Mouse (Mus musculus) fibroblast of lung, adult 2 months (primary cell): Measurements from ENCODE around the gene Coro1b.
"Not testable (repeated sequence)": the region's sequence is repeated elsewhere in the genome, so short reads cannot be mapped to it uniquely, and the experiment has no call there.

Experiments
- DNase-seq: peaks from one replicate; pipeline ENCODE4 v3.0.0-alpha.2; 2011; ENCODE audit warnings: low read depth

The Coro1b gene

DNA sequence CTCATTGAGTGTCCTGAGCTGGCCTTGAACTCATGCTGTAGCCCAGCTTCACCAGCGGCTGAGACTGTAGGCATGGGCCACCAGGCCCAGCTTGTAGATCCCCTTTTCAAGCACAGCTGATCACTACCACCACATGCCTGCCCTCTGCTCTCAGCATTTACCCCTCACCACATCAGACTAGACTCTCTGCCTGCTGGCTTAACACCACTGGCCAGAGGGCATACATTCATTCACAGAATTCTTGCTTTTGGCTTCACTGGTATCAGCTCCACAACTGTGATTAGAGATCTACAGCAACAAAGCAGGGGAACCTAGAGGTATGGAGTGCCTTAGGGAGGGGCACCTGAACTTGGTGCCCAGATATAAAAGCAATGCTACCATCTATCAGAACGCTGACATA is 27.9 kb upstream of the Coro1b start:
- DNase-seq: no peak

DNA sequence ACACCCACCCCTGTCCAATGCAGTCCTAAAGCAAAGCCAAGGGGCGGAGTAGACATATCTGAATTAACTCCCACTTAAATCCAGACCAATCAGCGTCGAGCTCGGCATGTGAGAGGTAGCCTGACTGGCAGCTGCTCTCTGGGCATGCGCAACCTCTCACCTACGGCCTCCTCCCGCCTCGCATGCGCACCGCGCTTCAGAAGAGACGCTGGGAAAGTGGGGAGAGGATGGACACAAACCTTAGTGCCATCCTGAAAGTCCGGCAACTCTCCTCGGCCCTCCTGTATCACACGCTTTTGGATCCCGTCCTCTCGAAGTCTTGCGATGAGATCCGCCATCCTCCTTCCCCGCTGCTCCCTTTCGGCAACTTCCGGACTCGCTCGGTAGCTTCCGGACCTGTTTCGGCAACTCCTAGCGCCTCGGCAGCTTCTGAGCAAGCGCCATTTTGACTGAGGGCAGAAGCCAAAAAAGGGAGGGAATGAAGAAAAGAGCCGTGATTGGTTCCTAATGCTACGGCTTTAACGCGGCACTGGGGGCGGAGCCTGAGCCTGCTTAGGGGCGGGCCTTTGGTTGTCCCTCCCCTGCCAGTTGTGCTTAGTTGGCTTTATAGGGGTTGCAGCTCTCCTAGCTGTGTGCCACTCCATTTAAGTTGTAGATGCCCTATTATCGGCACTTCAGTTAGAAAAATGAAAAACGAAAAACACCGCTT is 27.2 kb upstream of the Coro1b start:
- DNase-seq: peak; percentile 99

DNA sequence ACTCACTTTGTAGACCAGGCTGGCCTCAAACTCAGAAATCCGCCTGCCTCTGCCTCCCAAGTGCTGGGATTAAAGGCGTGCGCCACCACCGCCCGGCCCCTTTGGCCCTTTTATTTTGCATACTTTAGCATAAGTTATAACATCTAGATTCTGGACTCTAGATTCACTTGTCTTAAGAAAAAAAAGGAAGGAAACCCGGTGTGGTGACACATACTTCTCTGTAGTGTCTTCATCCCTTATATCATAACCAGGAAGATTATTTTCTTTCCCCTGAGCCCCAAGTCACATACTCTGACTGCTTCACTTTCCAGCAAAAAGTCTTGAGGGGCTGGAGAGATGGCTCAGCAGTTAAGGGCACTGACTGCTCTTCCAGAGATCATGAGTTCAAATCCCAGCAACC is 26.5 kb upstream of the Coro1b start:
- DNase-seq: not testable (repeated sequence)

DNA sequence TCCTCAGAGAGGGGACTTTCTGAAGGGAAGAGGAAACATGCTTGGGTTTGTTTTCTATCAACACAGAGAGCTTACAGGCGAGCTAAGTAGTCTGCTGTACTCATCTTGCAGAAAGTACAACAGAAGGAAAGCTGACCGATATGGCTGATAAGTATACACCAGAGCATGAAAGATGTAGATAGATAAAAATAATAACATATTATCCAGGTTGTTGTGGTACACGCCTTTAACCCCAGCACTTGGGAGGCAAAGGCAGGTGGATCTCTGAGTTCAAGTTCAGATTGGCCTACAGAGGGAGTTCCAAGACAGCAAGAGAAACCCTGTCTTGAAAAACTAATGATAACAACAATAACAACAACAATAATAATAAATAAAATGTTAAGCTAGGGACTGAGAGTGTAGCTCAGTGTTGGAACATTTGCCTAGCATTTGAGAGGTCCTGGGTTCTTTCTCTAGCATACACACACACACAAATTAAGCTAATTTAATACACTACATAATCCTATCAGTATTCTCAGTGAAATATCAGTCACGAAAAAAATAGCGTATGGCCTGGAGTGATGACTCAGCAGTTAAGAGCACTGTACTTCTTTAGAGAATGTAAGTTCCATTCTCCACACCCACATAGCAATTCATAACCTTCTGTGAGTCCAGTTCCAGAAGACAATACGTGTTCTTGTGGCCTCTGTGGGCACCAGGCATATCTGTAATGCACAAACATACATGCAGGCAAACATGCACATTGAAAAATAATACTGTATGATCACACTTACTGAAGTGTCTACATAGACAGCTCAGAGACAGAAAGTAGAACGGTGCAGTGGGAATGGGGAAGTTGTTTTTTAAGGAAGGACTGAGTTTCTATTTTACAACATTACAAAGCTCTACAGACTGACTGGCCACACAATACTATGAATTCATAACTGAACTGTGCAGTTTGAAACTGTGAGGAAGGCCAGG is 25.7 kb upstream of the Coro1b start:
- no peak for DNase-seq

DNA sequence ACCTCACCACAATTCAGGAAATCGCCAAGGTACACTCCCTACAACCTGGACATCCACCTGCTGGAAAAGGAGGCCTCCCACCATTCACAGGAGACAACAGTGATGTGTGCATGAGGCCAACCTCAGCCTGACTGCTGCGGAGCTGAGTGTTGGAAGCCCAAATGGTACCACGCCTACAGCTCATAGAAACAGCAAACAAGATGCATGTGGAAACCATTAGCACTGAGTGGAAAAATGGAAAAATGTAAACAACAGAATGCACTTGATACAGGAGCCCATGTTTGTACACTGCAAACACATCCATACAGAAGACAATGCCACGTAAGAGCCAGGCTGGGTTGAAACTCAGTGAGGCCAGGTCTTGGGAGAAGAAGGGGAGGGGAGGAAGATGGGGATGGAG is 24.0 kb upstream of the Coro1b start:
- DNase-seq: no peak

DNA sequence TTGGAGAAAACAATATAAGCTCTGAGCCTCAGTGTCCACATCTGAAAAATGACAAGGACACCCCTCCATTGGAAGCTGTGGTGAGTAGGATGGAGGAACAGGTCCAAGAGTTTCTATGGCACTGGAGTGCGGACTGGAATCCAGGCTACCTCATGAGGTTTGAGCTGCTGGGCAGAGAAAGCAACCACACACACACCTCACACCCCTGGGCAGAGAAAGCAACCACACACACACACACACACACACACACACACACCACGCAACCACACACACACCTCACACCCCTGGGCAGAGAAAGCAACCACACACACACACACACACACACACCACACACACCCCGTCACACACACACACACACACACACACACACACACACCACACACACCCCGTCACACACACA is 23.2 kb upstream of the Coro1b start:
- not testable (repeated sequence) for DNase-seq

DNA sequence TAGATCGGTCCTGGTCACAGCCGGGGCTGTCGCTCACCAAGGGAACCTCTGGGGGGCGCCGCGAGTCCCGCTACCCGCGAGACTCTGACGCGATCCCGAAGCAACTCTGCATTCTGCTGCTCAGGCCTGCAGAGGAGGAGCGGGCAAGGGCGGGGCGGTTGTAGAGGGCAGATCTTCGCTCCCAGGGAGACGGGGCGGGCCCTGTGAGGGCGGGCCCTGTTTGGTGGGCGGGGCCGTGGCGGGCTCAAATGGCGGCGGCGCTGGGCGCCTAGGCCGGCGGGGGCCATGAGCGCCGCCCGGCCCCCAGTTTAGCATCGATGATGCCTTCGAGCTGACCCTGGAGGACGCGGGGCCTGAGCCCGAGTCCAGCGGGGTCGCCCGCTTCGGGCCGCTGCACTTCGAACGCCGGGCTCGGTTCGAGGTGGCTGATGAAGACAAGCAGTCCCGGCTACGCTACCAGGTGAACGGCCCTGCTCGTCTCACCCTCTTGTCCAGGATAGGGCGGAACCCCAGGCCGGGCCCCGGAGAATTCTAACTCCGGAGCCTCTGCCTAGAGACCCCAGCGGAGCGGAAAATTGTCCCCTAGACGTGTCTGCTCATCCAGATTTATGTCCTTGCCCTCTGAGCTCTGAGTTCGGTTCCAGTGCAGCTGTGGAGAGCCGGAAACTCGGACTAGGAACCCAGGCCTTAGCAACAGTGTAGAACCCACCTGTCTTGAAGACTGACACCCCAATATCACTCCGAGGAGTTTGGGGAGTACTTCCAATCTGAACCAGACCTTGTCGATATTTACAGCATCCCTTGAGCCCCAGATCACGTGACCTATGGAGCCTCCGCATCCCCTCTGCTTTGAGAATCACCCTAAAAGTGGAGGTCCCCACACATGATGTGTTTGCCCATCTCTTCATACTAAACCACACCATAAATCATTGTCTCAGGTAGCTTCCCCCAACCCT is 22.4 kb upstream of the Coro1b start, which contains the start of gene Aip:
Gene Aip (minus strand): TSS at position 118 of the 956 bp plus-strand sequence.
- DNase-seq: peak; percentile 94

DNA sequence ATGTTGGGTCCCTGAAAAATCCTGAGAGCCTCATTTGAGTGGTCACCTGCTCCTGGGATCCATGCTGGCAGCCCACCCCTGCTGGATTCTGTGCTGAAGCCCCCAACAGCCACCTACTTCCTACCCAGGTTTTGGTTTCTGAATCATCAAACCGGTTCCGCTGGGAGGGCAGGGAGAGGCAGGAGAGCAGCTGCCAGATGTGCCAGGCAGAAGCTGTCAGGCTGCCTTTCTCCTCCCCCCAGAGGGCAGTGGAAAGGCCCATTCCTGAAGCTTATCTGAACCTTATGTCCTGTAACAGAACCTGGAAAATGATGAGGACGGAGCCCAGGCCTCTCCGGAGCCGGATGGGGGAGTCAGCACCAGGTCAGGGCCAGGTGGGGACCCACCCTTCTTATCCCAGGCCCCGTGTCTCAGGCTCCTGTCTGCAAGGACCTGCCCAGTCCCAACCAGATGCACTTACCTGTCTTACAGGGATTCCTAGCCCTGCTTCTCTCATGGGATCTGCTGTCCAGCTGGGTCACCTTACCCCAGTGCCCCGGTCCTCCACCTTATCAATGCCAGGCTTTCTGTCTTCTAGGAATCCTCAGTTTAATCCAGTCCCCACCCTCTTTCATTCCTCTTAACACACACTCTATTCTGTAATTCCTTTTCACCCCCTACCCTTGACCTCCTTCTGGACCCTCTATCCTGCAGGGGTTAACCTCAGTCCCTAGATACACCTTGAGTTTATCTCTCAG is 21.5 kb upstream of the Coro1b start:
- DNase-seq: no peak

DNA sequence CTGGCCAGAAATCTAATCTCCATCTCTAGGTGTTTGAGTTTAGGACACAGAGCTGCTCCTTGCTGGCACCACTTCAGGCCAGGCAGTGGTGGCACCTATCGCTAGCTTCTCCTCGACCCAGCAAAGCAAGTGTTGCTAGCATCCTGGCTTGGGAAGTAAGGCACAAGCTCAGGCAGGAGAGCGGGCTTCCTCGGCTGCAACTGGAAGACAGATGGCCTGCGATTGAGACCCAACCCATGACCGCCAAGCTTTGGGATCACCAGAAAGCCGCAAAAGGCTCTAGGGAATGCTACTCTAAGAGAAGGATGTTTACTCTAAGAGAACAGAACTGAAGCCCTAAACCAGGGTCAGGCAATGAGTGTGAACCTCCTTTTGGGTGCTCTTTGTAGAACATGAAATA is 19.0 kb upstream of the Coro1b start:
- DNase-seq: no peak

DNA sequence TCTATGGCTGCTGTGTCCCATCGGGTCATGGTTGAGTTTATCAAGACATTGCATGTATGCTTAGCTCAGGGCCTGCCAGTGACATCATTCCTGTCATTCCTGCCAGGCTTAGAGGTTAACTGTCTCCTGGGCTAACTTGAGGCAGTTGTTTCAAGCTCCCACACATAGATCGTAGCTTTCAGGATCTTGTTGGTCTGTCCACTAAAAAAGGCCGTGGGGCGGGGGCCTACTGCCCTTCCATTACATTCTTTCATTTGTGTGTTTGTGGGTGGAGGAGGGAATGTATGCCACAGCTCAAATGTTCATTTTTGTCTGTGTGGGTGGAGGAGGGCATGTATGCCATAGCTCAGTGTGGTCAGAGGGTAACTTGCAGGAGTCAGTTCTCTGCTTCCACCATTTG is 18.3 kb upstream of the Coro1b start:
- DNase-seq: no peak

DNA sequence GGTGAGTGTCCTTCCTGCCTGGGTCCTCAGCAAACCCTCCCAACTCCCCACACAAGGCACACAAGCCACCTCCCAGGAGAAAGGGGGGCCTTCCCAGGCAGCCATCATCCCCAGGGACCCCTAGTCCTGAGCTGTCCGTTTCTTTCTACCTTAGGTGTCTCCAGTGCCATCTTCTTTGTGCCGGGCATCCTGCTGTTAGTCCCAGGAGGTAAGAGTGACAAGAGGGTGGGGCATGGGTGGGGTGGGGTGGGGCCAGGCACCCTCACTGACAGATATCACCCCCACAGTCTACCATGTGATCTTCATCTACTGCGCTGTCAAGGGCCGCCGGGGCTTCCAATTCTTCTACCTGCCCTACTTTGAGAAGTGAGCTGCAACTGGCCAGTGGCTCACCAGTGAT is 17.3 kb upstream of the Coro1b start:
- DNase-seq: no peak

DNA sequence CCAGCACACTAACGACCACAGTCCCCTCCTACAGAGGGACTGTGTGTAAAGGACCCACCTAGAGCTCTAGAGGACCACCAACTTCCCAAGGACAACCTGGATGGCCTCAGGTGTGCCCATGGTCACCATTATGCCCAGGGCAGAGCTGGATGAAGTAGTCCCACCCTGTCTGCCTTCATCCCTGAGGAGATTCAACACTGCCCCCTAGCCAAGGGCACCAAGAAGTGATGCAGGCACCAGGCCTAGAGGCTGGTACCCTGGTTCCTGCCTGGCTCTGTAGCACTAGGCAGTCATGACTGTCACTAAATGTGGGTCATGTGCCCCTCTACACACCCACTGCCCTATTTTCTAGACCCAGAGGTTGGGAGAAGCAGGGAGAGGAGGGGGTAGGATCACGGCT is 16.7 kb upstream of the Coro1b start:
- no peak for DNase-seq

DNA sequence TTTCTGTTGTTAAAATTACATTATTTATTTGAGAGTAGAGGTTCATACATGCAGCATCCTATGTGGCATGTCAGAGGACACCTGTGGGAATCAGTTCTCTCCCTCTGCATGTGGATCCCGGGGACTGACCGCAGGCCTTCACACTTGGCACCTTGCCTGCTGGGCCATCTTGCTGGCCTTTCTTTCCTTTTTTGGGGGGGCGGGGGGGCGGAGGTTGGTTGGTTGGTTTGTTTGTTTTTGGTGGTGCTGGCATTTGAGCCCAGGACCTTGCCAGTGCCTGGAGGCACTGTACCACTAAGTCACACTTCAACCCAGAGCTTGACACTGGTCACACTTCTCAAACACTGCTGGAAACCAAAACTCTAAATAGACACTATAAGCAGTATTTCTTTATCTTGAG is 14.1 kb upstream of the Coro1b start:
- no peak for DNase-seq

DNA sequence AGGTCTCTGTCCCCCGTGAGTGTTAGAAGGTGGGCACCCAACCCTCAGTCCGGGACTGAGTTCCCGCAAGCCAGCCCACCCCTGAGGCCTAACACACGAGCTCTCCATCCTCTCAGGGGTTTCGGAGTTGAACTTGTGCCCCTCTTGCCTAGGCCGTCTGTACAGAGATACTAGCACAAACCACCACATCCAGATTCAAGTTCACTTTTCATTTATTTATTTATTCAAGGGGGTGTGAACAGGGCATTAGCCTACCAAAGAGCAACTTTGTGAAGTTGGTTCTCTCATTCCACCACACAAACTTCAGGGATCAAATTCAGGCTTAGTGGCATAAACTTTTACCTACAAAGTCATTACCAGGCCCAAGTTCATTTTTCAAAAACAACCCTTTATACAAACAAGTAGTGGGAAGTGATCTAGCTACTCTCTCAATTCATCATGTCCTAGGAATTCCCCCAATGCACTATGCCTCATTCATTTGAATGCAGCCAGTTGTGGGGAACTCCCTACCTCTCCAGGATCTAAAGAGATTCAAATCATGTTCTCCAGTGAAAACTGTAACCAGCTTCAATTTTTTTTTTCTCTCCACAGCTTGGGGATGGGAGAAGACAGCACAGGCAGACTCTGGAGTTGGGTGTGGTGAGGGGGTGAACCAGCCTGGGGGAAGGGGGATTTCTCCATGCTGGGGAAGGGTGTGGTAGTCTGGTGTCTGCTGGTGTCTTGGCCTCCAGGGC is 13.0 kb upstream of the Coro1b start:
- DNase-seq: not testable (repeated sequence)

DNA sequence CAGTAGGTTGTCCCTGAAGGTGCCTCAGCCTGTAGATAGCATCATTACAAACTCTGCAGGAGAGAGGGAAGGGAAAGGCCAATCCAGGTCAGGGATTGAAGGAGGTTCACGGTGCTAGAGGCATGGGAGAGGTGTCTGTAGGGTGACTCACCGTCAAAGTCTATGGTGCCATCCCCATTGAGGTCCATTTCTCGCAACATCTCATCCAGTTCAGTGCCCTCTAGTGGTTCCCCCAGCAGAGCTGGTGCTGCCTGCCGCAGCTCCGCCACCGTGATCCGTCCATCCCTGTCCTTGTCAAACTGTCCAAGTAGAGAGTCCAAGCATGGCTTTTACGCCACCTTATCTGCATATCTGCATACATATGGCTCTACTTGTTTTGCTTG is 12.5 kb upstream of the Coro1b start:
- not testable (repeated sequence) for DNase-seq

DNA sequence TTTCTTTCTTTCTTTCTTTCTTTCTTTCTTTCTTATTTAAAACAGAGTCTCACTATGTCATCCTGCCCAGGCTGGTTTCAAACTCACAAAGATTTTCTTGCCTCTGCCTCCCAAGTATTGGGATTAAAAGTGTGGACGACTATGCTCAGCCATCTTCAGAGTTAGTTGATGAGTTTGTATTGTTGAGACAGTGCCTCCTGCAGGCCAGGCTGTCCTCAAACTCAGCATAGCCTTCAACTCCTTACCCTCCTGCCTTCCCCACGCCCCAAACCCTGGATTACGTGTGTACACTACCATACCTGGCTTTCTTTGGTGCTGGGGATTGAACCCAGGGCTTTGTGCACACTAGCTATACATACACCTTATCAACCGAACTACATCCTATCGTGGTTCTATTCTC is 12.0 kb upstream of the Coro1b start:
- no peak for DNase-seq

DNA sequence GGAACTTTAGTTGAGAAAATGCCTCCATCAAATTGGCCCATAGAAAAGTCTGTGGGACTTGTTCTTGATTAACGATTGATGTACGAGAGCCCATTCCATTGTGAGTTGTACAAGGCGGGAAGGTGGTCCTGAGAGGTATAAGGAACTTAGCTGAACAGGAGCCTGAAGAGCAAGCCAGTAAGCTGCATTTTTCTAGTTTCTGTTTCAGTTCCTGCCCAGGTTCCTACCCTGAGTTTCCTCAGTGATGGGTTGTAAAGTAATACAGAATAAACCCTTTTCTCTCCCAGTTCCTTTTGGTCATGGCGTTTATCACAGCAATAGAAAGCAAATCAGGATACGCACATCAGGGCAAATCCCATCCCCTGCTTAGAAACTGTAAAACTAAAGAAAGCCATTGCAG is 10.5 kb upstream of the Coro1b start:
- DNase-seq: no peak

DNA sequence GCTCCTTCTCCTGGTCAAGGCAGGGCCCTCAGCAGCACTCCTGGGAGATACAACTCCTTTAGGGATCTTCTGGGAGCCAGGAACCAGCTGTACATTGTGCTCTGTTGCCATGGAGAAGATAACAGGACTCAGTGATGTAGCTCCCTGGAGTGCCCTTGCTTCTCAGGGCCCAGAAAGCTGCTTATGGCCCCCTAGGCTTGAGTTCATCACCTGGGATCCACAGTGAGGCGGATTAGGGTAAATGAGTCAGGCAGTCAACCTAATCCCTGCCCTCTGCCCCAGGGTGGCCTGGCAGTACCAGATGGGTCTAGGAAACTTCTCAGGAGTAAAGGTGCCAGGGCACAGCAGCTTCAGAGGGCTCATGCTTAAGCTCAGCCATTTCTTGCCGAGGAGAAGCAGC is 9.0 kb upstream of the Coro1b start, which contains the start of gene Gpr152:
Gene Gpr152 (plus strand): TSS at position 342 of the 400 bp plus-strand sequence.
- no peak for DNase-seq

DNA sequence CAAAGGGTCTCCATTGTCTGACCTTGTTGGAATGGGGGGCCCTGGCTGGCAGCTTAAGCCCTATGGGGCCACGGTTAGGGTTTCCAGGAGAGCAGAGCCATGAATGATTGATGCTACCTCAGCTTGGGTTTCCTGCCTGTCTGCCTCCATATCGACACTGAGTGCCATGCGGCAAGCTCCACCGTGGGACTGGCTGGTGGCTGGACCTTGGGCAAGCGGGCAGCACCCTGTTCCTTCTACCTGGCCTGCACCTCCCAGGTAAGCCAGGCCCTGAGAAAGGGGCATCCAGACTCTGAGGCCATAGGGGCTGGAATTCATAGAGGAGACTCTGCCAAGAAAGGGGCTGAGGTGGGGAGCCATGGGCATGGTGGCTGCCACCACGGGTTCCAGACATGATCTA is 8.3 kb upstream of the Coro1b start:
- DNase-seq: no peak

DNA sequence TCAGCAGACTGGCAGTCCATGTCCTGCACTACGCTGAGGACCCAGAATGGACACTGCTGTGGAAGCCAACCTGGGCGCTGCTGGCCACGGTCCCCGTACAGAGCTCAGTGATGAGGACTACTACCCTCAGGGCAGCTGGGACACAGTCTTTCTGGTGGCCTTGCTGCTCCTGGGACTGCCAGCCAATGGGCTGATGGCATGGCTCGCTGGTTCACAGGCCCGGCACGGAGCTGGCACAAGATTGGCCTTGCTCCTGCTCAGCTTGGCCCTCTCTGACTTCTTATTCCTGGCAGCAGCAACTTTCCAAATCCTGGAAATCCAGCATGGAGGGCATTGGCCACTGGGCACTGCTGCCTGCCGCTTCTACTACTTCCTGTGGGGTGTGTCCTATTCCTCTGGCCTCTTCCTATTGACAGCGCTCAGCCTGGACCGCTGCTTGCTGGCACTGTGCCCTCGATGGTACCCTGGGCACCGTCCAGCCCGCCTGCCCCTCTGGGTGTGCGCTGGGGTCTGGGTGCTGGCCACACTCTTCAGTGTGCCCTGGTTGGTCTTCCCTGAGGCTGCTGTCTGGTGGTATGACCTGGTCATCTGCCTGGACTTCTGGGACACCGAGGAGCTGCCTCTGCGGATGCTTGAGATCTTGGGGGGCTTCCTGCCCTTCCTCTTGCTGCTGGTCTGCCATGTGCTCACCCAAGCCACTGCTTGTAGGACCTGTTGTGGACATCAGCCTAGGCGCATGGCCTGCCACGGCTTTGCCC is 5.8 kb upstream of the Coro1b start:
- DNase-seq: no peak
